Mouse (Mus musculus) erythroblast, adult 5-6 weeks (primary cell): ENCODE data around the gene Olfr849. TPM values are rescaled to one million over a fixed set of nuclear protein-coding genes. Genes with fewer than 3 reads are reported as not detected.

Experiments
- ATAC-seq: replicated peaks from 2 replicates; pipeline ENCODE4 v1.8.0; 2016; ENCODE audit warnings: moderate number of reproducible peaks, mild to moderate bottlenecking, moderate TSS enrichment, inconsistent platforms; ENCODE audit not compliant: poor library complexity, low FRiP score, severe bottlenecking
- total RNA-seq, 2 experiments: library from RNA; stranded (forward) in 1 of 2; stranded (reverse) in 1 of 2; fragments of 150-400 nt in 1 of 2; fragments of 200-764, 138-1000 nt in 1 of 2; gene quantifications; 2 replicates each; pipeline versions ENCODE4 v1.2.3 to v1.2.4; 2015 to 2017; ENCODE audit warnings: low replicate concordance in 2 of 2

Olfr849 gene
- total RNA-seq (2015; ENCODE audit: low replicate concordance) (not detected in 2 replicates), total RNA-seq (2017; ENCODE audit: low replicate concordance) (not detected in 2 replicates)

DNA sequence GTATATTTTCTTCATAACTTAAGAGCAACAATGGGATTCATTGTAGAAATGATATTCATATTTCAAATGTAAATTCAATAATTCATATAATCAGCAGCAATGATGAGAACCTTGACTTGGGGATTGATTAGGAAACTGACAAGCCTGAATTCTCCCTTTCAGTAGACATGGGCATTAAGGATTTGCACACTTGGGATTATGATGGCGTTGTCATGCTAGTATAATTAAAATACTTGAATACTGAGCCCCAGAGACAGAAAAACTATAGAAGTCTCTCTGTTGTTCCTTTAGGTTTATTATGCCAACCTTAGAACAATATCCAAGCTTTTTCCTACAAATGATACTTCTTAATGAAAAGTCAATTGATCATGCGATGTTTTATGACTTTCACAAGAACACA, at the start of gene Olfr849:
Gene Olfr849 (plus strand): TSS at position 301 of the 400 bp plus-strand sequence.
- ATAC-seq: no peak

DNA sequence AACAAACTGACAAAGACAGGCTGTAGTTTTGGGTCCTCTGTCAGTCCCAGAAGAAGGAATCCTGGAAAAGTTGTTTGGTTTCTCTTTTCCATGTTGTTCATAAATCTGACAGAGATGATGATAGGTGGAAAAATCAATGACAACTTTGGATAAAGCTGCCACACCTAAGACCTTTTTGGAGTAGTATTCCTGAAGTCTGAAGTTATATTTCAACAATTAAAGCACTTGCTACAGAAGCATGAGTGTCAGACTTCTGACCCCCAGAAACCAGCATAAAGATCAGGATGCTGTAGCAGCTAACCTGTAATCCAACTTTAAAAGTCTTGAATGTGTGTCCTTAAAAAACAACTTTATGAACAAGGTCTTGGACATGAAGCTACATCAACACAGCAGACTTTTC, 38.1 kb downstream of the Olfr849 start, which contains the start of gene Olfr850:
Gene Olfr850 (minus strand): TSS at position 101 of the 400 bp plus-strand sequence.
- ATAC-seq: no peak

DNA sequence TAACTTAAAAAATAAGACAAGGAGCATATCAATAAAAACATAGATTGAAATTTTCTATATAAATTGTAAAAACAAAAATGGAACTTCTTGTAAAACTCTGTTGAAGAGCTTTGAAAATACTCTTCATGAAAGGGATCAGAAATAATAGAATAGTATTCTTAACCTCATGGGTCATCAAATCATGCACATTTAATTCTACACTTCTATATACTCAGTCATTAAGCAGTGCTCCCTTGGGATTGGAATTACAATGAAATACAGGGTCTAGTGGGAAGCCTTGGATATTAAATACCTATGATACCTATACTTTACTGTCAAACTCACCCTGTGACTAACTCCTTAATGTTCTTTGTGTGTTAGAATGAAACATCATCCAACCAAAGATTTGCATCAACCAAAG, 52.9 kb downstream of the Olfr849 start, which contains the start of gene Olfr851:
Gene Olfr851 (plus strand): TSS at position 301 of the 400 bp plus-strand sequence.
- no peak for ATAC-seq

Other genes with a start within 250 kb of the Olfr849 start
- not detected in 2 replicates for gene Olfr843, start 188.3 kb upstream of the Olfr849 start, total RNA-seq (2015; ENCODE audit: low replicate concordance)
- not detected in 2 replicates for gene Olfr843, start 188.3 kb upstream of the Olfr849 start, total RNA-seq (2017; ENCODE audit: low replicate concordance)
- not detected in 2 replicates for gene Olfr844, start 123.9 kb upstream of the Olfr849 start, total RNA-seq (2015; ENCODE audit: low replicate concordance)
- not detected in 2 replicates for gene Olfr844, start 123.9 kb upstream of the Olfr849 start, total RNA-seq (2017; ENCODE audit: low replicate concordance)
- gene Olfr845, start 103.8 kb upstream of the Olfr849 start, total RNA-seq (2015; ENCODE audit: low replicate concordance): 0.21 TPM in 1 of 2 replicates, not detected in the other
- gene Olfr845, start 103.8 kb upstream of the Olfr849 start, total RNA-seq (2017; ENCODE audit: low replicate concordance): not detected in 2 replicates
- not detected in 2 replicates for gene Olfr846, start 76.3 kb upstream of the Olfr849 start, total RNA-seq (2015; ENCODE audit: low replicate concordance)
- gene Olfr846, start 76.3 kb upstream of the Olfr849 start, total RNA-seq (2017; ENCODE audit: low replicate concordance): 0.84 TPM in 1 of 2 replicates, not detected in the other
- gene Olfr847, start 61.6 kb upstream of the Olfr849 start, total RNA-seq (2015; ENCODE audit: low replicate concordance): not detected in 2 replicates
- gene Olfr847, start 61.6 kb upstream of the Olfr849 start, total RNA-seq (2017; ENCODE audit: low replicate concordance): not detected in 2 replicates
- not detected in 2 replicates for gene Olfr850, start 38.0 kb downstream of the Olfr849 start, total RNA-seq (2015; ENCODE audit: low replicate concordance)
- gene Olfr850, start 38.0 kb downstream of the Olfr849 start, total RNA-seq (2017; ENCODE audit: low replicate concordance): not detected in 2 replicates
- not detected in 2 replicates for gene Olfr851, start 53.0 kb downstream of the Olfr849 start, total RNA-seq (2015; ENCODE audit: low replicate concordance)
- not detected in 2 replicates for gene Olfr851, start 53.0 kb downstream of the Olfr849 start, total RNA-seq (2017; ENCODE audit: low replicate concordance)
- not detected in 2 replicates for gene Olfr853, start 100.8 kb downstream of the Olfr849 start, total RNA-seq (2015; ENCODE audit: low replicate concordance)
- not detected in 2 replicates for gene Olfr853, start 100.8 kb downstream of the Olfr849 start, total RNA-seq (2017; ENCODE audit: low replicate concordance)
- not detected in 2 replicates for gene Olfr854, start 127.1 kb downstream of the Olfr849 start, total RNA-seq (2015; ENCODE audit: low replicate concordance)
- gene Olfr854, start 127.1 kb downstream of the Olfr849 start, total RNA-seq (2017; ENCODE audit: low replicate concordance): not detected in 2 replicates
- gene Olfr855, start 142.4 kb downstream of the Olfr849 start, total RNA-seq (2015; ENCODE audit: low replicate concordance): not detected in 2 replicates
- gene Olfr855, start 142.4 kb downstream of the Olfr849 start, total RNA-seq (2017; ENCODE audit: low replicate concordance): not detected in 2 replicates
- 1.3 and 2.3 TPM in 2 replicates for gene Zfp317, start 181.8 kb downstream of the Olfr849 start, total RNA-seq (2015; ENCODE audit: low replicate concordance)
- 3.8 and 4.7 TPM in 2 replicates for gene Zfp317, start 181.8 kb downstream of the Olfr849 start, total RNA-seq (2017; ENCODE audit: low replicate concordance)